19 mouse cellular contexts compared by ENCODE assay signal in genomic region chr13:15848017-15848416, GRCm38 (mm10).
"Had no signal": no experiment of that assay in that cellular context is flagged by ENCODE, and none has a peak within 500 bp of the region (broad histone marks: within the 10 kb centered on the region; RNA-seq: fewer than 3 reads in every experiment).

No protein-coding gene starts in this region.

- H3K9me3 ChIP-seq: liver, embryonic 12.5 days; lung, embryonic 15.5 days; midbrain, embryonic 10.5 days; midbrain, embryonic 12.5 days; neural tube, embryonic 12.5 days had no signal

- H3K4me1 ChIP-seq: liver, embryonic 12.5 days; lung, embryonic 15.5 days; neural tube, embryonic 12.5 days had no signal

- H3K4me2 ChIP-seq: liver, embryonic 12.5 days; lung, embryonic 15.5 days; midbrain, embryonic 12.5 days; neural tube, embryonic 12.5 days had no signal

- H3K27ac ChIP-seq: liver, embryonic 12.5 days; liver, embryonic 14.5 days; lung, embryonic 15.5 days; midbrain, embryonic 10.5 days; midbrain, embryonic 12.5 days; neural tube, embryonic 12.5 days had no signal

- H3K27me3 ChIP-seq: liver, embryonic 12.5 days; lung, embryonic 15.5 days; midbrain, embryonic 12.5 days; neural tube, embryonic 12.5 days had no signal

- H3K4me3 ChIP-seq: liver, embryonic 12.5 days; lung, embryonic 15.5 days; midbrain, embryonic 10.5 days; midbrain, embryonic 12.5 days; neural tube, embryonic 12.5 days had no signal

- H3K36me3 ChIP-seq: liver, embryonic 12.5 days; lung, embryonic 15.5 days; midbrain, embryonic 10.5 days; midbrain, embryonic 12.5 days; neural tube, embryonic 12.5 days had no signal

- ATAC-seq: liver, embryonic 12.5 days; midbrain, embryonic 16.5 days had no signal

- DNase-seq: lung, adult 2 months; lung, postnatal 10 days; lung, postnatal 4 days; midbrain, embryonic 14.5 days; retina, postnatal 1 day; right cerebral cortex, adult 18-20 months; right cerebral cortex, postnatal 25 days; right cerebral cortex, postnatal 4 days; spleen, adult 18-20 months; thymus, adult 2 months; thymus, postnatal 25 days; thymus, postnatal 4 days had no signal

- H3K9ac ChIP-seq: liver, embryonic 12.5 days; liver, embryonic 14.5 days; lung, embryonic 15.5 days; midbrain, embryonic 12.5 days; neural tube, embryonic 12.5 days had no signal
